Mouse (Mus musculus): ENCODE measurements around the gene Arl5c.

Gene Arl5c

DNA sequence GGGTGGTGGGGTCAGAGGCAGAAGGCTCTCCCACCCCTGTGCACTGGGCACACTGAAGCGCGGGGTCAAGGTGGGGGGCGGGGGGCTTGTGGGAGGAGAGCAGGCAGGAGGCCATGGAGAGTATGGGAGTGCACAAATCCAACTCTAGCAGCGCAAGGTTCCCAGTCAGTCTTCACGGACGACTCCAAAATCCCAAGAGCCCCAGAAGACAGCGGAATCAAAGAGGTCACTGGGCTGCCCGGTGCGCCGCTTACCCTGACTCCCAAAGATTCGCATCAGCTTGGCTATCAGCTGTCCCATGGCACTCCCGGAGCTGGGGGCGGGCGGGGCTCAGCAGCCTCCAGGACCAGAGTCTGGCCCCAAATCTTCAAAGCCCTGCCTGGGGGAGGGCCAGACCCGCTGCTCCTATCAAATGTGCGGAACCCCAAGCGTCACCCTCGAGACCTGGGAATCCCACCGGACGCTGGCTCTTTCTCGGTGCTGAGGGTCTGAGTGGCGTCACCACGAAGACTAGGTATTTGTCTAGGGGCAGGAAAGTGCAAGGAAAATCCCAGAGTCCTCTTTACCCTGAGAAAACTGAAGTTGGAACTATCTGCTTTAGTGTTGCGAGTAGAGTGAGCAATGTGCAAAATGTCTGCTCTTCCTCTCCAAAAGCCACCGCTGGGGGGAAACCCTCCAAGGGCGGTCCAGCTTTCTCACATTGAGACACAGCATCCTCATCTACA, at the start of gene Arl5c:
Gene Arl5c (minus strand): TSS at position 618 of the 725 bp plus-strand sequence.
- DNase-seq (ENCODE audit: low read depth, low spot score) = peak; percentile 88

DNA sequence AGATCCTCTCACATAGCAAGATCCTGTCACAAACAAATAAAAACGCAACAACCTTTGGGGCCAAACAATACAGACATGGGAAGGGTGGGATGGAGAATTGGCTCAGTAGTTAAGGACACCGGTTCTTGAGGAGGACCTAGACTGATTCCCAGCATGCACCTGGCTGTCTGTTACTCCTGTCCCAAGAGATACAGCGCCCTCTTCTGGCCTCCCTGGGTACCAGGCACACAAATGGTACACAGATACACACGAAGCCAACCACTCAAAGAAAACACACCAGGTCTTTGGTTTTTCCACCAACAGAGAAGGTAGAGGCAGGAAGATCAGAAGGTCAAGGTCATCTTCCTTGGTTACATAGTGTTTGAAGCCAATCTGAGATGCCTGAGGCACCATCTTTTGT, 49.6 kb upstream of the Arl5c start:
- peak; percentile 94 for DNase-seq (ENCODE audit: low read depth, low spot score)

GRCm38 (mm10) chr11:98044074-98044473, 48.1 kb upstream of the Arl5c start:
- DNase-seq (ENCODE audit: low read depth, low spot score) = no peak

- DNase-seq (ENCODE audit: low read depth, low spot score) = no peak
Measured at GRCm38 (mm10) chr11:98042741-98043140, 46.8 kb upstream of the Arl5c start.

GRCm38 (mm10) chr11:98040975-98041374, 45.0 kb upstream of the Arl5c start:
- DNase-seq (ENCODE audit: low read depth, low spot score) = peak; percentile 54

- DNase-seq (ENCODE audit: low read depth, low spot score) = peak; percentile 80
Measured at GRCm38 (mm10) chr11:98037871-98038270, 41.9 kb upstream of the Arl5c start.

GRCm38 (mm10) chr11:98035977-98036377, 40.0 kb upstream of the Arl5c start:
- peak; percentile 60 for DNase-seq (ENCODE audit: low read depth, low spot score)

DNA sequence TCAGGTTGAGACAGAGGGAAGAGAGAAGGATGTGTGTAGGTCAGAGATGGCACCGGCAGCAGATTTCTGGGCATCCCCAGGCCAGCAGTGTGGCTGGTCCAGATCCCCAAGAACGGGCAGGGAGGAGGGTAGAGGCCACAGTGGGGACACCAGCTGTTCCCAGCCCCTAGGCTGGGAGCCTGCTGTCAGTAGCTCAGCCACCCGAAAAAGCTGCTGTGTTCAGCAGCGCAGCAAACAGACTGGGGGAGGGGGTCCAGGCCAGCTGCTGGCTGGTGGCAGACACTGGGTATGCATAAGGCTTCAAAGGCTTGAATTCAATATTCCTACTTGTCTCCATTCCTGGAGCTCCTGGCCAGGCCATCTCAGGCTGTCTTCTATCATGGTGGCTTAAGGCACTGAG, 38.9 kb upstream of the Arl5c start:
- no peak for DNase-seq (ENCODE audit: low read depth, low spot score)

GRCm38 (mm10) chr11:98034061-98034460, 38.1 kb upstream of the Arl5c start:
- DNase-seq (ENCODE audit: low read depth, low spot score) = no peak

GRCm38 (mm10) chr11:98031443-98031770, 35.4 kb upstream of the Arl5c start:
- peak; percentile 81 for DNase-seq (ENCODE audit: low read depth, low spot score)

DNA sequence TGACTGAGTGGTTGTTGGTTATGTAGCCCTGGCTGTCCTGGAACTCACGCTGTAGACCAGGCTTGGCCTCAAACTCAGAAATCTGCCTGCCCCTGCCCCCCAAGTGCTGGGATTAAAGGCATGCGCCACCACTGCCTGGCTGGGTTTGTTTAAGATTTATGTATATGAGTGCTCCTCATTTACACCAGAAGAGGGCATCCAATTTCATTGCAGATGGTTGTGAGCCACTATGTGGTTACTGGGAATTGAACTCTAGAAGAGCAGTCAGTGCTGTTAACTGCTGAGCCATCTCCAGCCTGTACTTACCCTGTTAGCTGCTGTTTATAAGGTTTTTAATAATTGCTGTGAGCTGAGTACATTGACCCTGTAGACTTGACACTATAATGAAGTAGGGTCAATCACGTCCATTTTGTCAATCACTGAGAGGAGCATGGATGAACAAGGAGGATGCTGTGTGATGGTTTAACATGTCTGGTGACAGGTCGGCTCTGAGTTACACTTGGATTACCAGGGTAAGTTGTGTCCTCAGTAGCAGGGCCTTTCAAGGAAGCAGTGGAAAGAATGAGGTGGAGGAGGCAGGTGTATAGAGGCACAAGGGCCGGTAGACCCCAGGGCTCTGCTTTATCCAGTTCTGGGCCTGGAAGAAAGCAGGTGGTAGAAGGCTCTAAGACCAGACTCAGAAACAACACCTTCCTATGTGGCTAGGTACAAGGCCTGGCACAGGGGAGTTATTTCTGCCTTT, 34.9 kb upstream of the Arl5c start:
- DNase-seq (ENCODE audit: low read depth, low spot score) = peak; percentile 64

DNA sequence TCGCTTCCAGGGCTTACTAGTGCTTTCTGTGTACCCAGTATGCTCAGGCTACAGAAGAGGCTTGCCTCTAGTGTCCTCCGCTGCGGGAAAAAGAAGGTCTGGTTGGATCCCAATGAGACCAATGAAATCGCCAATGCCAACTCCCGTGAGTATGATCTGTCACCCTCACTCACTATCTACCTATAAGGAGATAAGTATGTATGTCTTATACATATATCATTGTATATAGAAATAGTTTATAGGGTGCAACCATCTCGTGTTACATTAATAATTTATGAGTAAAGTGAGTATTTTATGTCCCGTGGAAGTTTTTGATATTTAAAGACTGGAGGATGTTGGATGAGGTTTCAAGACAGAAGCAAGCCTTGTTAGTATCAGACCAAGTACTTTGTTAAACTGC, 31.8 kb upstream of the Arl5c start:
- DNase-seq (ENCODE audit: low read depth, low spot score) = no peak

DNA sequence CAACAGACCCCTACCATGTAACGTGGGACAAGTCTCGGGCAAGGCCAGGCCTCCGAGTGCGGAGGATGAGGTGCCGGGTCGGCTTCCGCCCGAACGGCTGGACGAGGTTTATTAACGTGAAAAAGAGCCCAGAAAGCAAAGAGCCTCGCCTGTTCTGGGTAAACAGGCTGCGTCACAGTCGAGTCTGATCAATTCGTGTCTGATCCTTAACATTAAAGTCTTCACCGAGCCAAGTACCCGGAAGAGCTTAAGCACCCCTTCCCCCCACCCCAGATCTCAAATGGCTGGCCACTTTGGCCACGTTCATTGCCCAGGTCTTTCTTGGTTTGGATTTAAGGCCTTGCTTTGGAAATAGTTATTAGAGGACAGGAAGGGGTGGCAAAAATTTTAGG, 31.3 kb upstream of the Arl5c start:
- DNase-seq (ENCODE audit: low read depth, low spot score) = peak; percentile 52

- peak; percentile 93 for DNase-seq (ENCODE audit: low read depth, low spot score)
Measured at GRCm38 (mm10) chr11:98026570-98027296, 30.8 kb upstream of the Arl5c start, which contains the start of gene Rpl19. TSS of gene Rpl19 (plus strand) at chr11:98026710.

DNA sequence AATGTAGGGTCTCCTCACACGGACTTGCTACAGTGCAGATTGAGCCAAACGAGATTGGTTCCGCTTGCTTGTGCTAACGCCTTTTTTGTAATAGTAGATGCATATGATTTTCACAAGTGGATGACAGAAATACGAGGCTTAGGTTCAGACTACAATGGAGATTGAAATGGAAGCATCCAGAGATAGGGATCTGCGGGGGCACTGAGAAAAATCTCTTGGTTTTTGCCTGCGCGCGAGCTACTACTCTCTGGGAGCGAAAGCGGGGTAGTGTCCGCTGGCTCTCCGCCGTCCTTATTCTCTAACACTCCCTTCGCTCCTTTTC, 30.2 kb upstream of the Arl5c start:
- no peak for DNase-seq (ENCODE audit: low read depth, low spot score)

GRCm38 (mm10) chr11:98024516-98024915, 28.5 kb upstream of the Arl5c start:
- DNase-seq (ENCODE audit: low read depth, low spot score) = no peak

DNA sequence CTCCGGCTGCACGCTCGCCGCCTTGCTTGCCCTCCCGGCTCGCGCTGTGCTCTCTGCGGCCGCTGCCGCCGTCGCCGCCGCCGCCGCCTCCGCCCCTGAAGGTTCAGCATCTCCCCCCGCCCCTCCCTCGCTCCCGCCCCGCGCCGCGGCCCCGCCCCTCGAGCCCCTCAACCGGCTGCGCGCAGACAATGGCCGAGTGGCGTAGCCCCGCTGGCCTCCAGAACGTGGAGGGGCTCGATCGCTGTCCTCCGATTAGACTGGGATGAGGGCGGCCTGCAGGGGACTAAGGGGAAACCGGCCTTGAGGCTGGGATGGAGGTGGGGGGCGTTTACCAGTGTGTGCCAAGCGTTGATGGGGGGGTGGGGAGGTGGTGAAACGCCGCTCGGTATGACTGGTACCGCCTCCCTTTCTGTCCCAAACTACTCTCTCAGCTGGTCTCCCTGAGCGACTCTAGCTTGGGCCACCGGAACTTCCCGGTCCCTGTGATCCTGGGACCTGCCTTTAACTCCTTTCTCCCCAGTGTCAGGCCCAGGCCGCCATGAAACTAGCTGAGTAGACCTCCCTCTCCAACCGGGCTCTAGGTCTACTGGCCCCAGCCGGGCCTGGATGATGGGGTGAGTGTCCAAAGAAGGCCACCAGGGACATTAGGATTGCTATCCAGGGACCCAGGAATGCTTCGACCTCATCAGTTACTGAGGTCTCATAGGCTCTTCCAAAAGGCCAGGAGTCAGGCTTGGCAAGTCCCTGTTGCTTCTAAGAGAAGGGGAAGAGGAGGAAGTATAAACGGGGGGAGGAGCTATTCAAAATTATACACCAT, 26.8 kb upstream of the Arl5c start, which contains the start of gene Cacnb1:
Gene Cacnb1 (minus strand): TSS at position 480 of the 817 bp plus-strand sequence.
- peak; percentile 70 for DNase-seq (ENCODE audit: low read depth, low spot score)

DNA sequence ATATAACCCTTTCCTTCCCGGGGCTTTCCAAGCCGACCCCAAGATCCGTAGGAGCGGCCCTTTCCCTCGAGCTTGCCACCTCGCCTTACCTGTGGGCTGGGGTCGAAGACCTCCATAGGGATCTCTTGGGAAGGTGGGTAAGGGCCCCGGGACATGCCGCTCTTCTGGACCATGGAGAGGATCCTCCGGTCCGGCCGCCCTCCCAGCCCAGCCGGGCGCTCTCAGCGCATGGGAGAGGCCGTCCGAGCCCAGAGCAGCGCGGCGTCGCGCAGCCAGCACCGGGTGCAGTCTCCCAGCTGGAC, 26.2 kb upstream of the Arl5c start:
- no peak for DNase-seq (ENCODE audit: low read depth, low spot score)

DNA sequence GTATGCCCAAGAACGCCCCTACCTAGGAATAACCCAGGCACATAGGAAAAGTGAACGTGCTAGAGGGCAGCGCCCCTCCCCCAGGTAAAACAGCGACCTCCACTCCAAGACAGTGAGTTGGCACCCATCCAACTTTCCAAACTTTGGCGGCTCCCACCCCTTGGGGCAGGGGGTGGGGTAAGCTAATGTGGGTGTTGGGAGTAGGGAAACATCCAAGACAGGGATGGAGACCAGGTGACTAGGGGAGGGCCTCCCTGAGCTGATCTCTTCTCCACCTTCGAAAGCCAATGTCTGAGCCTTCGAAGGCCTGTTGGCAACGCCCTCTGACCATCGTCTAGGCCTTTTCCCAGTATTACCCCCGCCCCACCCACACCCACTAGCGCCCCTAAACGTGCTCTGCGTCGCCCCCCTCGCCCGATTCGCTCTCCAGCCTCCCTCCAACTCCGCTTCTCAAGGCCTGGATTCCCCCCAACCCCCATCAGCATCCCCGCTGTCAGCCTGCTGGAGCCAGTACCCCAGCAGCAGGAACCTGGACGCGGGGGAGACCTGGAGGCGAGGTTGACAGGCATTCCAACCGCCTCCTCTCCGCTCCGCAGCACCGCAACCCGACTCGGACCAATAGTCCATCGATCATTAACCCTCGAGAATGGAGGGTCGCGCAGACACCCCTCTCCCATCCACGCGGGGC, 25.7 kb upstream of the Arl5c start:
- no peak for DNase-seq (ENCODE audit: low read depth, low spot score)

GRCm38 (mm10) chr11:98021118-98021517, 25.1 kb upstream of the Arl5c start:
- DNase-seq (ENCODE audit: low read depth, low spot score) = no peak

DNA sequence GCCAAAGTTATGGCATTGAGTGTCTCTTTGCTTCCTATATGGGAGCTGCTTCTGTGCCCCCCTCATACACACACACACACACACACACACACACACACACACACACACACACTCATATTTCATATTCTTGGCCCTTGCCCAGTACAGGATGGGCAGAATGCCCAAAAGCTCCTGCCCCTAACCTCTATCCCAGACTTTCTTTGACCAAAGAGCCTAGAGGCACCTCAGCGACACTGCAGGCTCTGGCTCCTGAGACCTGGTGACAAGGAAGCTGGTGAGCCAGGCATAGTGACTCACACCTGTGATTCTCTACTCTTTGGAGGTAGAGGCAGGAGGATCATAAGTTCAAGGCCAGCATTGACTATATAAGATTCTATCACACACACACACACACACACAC, 24.7 kb upstream of the Arl5c start:
- DNase-seq (ENCODE audit: low read depth, low spot score) = no peak
